Mouse (Mus musculus): Measurements from ENCODE around the gene Cped1. TPM values are rescaled to one million over a fixed set of nuclear protein-coding genes. Genes with fewer than 3 reads are reported as not detected.

The Cped1 gene
- polyA plus RNA-seq, 1 experiment from 2014 or later, result 10.4 TPM

DNA sequence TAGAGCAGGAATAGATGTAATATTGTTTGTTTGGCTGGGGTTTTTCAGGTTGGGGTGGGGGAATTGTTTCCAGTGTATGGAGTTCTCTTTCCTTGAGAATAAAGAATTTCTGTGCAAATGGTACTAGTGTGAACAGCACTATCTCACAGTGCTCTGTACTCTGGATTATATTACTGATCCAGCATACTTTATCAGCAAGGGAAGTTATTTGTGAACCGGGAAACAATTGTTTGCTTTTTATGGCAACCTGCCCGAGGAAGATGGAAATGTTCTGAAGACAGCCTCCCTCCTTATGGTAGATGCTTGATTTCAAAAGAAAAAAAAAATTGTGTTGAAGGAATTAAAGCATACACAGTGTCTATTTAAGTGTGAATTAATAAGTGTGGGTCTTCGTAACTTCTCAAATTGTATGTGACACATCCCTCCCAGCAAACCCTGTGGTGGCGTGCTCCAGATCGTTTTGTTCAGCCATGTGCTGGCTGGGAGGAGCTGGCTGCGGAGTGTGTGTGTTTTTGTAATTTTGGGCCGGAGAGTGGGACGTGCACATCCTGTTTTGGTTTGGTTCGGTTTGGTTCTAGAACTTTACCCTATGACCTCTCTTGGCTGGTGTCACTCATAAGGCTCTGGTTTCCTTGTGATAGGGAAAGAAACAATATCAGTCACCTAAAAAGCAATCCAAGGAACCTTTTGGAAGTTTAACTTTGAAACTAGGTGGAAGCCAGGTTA is 59.3 kb downstream of the Cped1 start:
- Histone ChIP-seq H3K4me1 (replicated peaks; ENCODE audit: control insufficient read depth, insufficient read depth) (no peaks in the 10 kb centered on the region), H3K36me3 (ENCODE audit: control insufficient read depth, insufficient read depth, low read length) (no peaks in the 10 kb centered on the region), H3K4me3 (ENCODE audit: low read depth, low read length) (no peak overlapping the region), H3K27ac (replicated peaks) (no peak overlapping the region), H3K27me3 (ENCODE audit: control insufficient read depth, insufficient read depth, low read length) (no peaks in the 10 kb centered on the region), H3K9me3 (ENCODE audit: control insufficient read depth, low read length) (no peaks in the 10 kb centered on the region), H3K9ac (ENCODE audit: low read length) (no peak overlapping the region), H3K4me2 (replicated peaks; ENCODE audit: low read depth) (no peak overlapping the region)
- TF ChIP-seq EP300 (optimal IDR thresholded peaks at IDR 0.05) (no peak), CTCF (IDR thresholded peaks at IDR 0.05; ENCODE audit: low read depth) (no peak)
- WGBS, result 57% methylated on average over 9 of the region's 9 CpGs
- DNase-seq (ENCODE audit: low spot score) (no peak), ATAC-seq (ENCODE audit: low FRiP score, low TSS enrichment) (no peak)

- Histone ChIP-seq H3K4me2 (replicated peaks; ENCODE audit: low read depth) (no peak overlapping the region), H3K27ac (replicated peaks) (no peak overlapping the region), H3K4me3 (ENCODE audit: low read depth, low read length) (no peak overlapping the region), H3K27me3 (ENCODE audit: control insufficient read depth, insufficient read depth, low read length) (no peaks in the 10 kb centered on the region), H3K4me1 (replicated peaks; ENCODE audit: control insufficient read depth, insufficient read depth) (no peaks in the 10 kb centered on the region), H3K9me3 (ENCODE audit: control insufficient read depth, low read length) (no peaks in the 10 kb centered on the region), H3K9ac (ENCODE audit: low read length) (no peak overlapping the region), H3K36me3 (ENCODE audit: control insufficient read depth, insufficient read depth, low read length) (no peaks in the 10 kb centered on the region)
- 72% methylated on average over 2 of the region's 2 CpGs for WGBS
- no peak for TF ChIP-seq CTCF (IDR thresholded peaks at IDR 0.05; ENCODE audit: low read depth)
- TF ChIP-seq EP300 (optimal IDR thresholded peaks at IDR 0.05), result no peak
- ATAC-seq (ENCODE audit: low FRiP score, low TSS enrichment) (no peak), DNase-seq (ENCODE audit: low spot score) (no peak)
Measured at GRCm38 (mm10) chr6:22047101-22047500, 61.4 kb downstream of the Cped1 start.

GRCm38 (mm10) chr6:22049093-22049492 is 63.4 kb downstream of the Cped1 start:
- Histone ChIP-seq H3K36me3 (ENCODE audit: control insufficient read depth, insufficient read depth, low read length) (no peaks in the 10 kb centered on the region), H3K27me3 (ENCODE audit: control insufficient read depth, insufficient read depth, low read length) (no peaks in the 10 kb centered on the region), H3K9me3 (ENCODE audit: control insufficient read depth, low read length) (no peaks in the 10 kb centered on the region), H3K27ac (replicated peaks) (peak overlapping the region; percentile 81), H3K4me3 (ENCODE audit: low read depth, low read length) (no peak overlapping the region), H3K4me2 (replicated peaks; ENCODE audit: low read depth) (0 out of 2 replicates have a peak overlapping the region, but pooled peaks have one; percentile 8), H3K9ac (ENCODE audit: low read length) (no peak overlapping the region), H3K4me1 (replicated peaks; ENCODE audit: control insufficient read depth, insufficient read depth) (no peaks in the 10 kb centered on the region)
- peak; percentile 47; the same call in 1 of the 2 replicates for ATAC-seq (ENCODE audit: low FRiP score, low TSS enrichment)
- TF ChIP-seq EP300 (optimal IDR thresholded peaks at IDR 0.05) (no peak), CTCF (IDR thresholded peaks at IDR 0.05; ENCODE audit: low read depth) (no peak)
- DNase-seq (ENCODE audit: low spot score), result no peak
- WGBS, result 33% methylated on average over 5 of the region's 5 CpGs

GRCm38 (mm10) chr6:22051526-22051925 is 65.8 kb downstream of the Cped1 start:
- 80% methylated on average over 3 of the region's 3 CpGs for WGBS
- TF ChIP-seq EP300 (optimal IDR thresholded peaks at IDR 0.05), result no peak
- TF ChIP-seq CTCF (IDR thresholded peaks at IDR 0.05; ENCODE audit: low read depth), result no peak
- H3K4me1 ChIP-seq (replicated peaks; ENCODE audit: control insufficient read depth, insufficient read depth), result no peaks in the 10 kb centered on the region
- H3K4me2 ChIP-seq (replicated peaks; ENCODE audit: low read depth), result no peak overlapping the region
- no peak overlapping the region for H3K4me3 ChIP-seq (ENCODE audit: low read depth, low read length)
- H3K27ac ChIP-seq (replicated peaks), result no peak overlapping the region
- no peaks in the 10 kb centered on the region for H3K9me3 ChIP-seq (ENCODE audit: control insufficient read depth, low read length)
- no peaks in the 10 kb centered on the region for H3K36me3 ChIP-seq (ENCODE audit: control insufficient read depth, insufficient read depth, low read length)
- no peak overlapping the region for H3K9ac ChIP-seq (ENCODE audit: low read length)
- ATAC-seq (ENCODE audit: low FRiP score, low TSS enrichment) (no peak), DNase-seq (ENCODE audit: low spot score) (no peak)
- no peaks in the 10 kb centered on the region for H3K27me3 ChIP-seq (ENCODE audit: control insufficient read depth, insufficient read depth, low read length)

- no peaks in the 10 kb centered on the region for H3K36me3 ChIP-seq (ENCODE audit: control insufficient read depth, insufficient read depth, low read length)
- ATAC-seq (ENCODE audit: low FRiP score, low TSS enrichment) (no peak), DNase-seq (ENCODE audit: low spot score) (no peak)
- no peak overlapping the region for H3K27ac ChIP-seq (replicated peaks)
- H3K4me3 ChIP-seq (ENCODE audit: low read depth, low read length), result no peak overlapping the region
- no peak for TF ChIP-seq EP300 (optimal IDR thresholded peaks at IDR 0.05)
- TF ChIP-seq CTCF (IDR thresholded peaks at IDR 0.05; ENCODE audit: low read depth), result no peak
- no peaks in the 10 kb centered on the region for H3K4me1 ChIP-seq (replicated peaks; ENCODE audit: control insufficient read depth, insufficient read depth)
- H3K27me3 ChIP-seq (ENCODE audit: control insufficient read depth, insufficient read depth, low read length), result no peaks in the 10 kb centered on the region
- WGBS, result 95% methylated on average over 3 of the region's 3 CpGs
- H3K9me3 ChIP-seq (ENCODE audit: control insufficient read depth, low read length), result no peaks in the 10 kb centered on the region
- H3K9ac ChIP-seq (ENCODE audit: low read length), result no peak overlapping the region
- H3K4me2 ChIP-seq (replicated peaks; ENCODE audit: low read depth), result no peak overlapping the region
Measured at GRCm38 (mm10) chr6:22053014-22053413, 67.3 kb downstream of the Cped1 start.

DNA sequence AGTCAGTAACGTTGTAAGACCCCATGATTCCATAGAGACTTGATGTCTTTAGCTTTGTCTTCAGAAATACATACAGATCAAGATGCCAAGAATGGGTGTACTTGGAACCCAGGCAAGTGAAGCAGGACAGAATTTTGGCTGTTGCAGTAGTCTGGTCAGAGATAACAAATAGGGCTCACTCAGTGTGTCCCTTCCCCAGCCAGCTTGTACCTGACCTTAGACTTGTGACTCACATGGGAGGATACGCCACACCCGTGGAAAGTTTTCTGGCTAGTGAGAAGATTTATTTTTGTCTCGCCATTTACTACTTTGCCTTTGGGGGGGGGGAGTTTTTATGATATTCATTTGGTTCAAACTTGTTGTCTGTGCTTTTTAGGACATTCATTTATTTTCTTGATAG is 78.6 kb downstream of the Cped1 start:
- H3K9ac ChIP-seq (ENCODE audit: low read length), result no peak overlapping the region
- no peaks in the 10 kb centered on the region for H3K4me1 ChIP-seq (replicated peaks; ENCODE audit: control insufficient read depth, insufficient read depth)
- no peak for TF ChIP-seq EP300 (optimal IDR thresholded peaks at IDR 0.05)
- no peak for TF ChIP-seq CTCF (IDR thresholded peaks at IDR 0.05; ENCODE audit: low read depth)
- H3K36me3 ChIP-seq (ENCODE audit: control insufficient read depth, insufficient read depth, low read length), result no peaks in the 10 kb centered on the region
- no peaks in the 10 kb centered on the region for H3K27me3 ChIP-seq (ENCODE audit: control insufficient read depth, insufficient read depth, low read length)
- H3K4me3 ChIP-seq (ENCODE audit: low read depth, low read length), result no peak overlapping the region
- DNase-seq (ENCODE audit: low spot score), result no peak
- WGBS, result 43% methylated on average over 4 of the region's 4 CpGs
- no peak overlapping the region for H3K27ac ChIP-seq (replicated peaks)
- ATAC-seq (ENCODE audit: low FRiP score, low TSS enrichment), result no peak; the same call in 1 of the 2 replicates
- H3K9me3 ChIP-seq (ENCODE audit: control insufficient read depth, low read length), result no peaks in the 10 kb centered on the region
- H3K4me2 ChIP-seq (replicated peaks; ENCODE audit: low read depth), result no peak overlapping the region
